Mouse (Mus musculus) urinary bladder, postnatal 14 days (tissue): ENCODE data around the gene Mtmr14.
A peak's percentile ranks its signal among the peaks of the same experiment; 100 is the strongest.

Source experiments
- DNase-seq: peaks from one replicate; pipeline ENCODE4 v3.0.0; 2021; ENCODE audit warnings: low spot score

Mtmr14 gene

GRCm38 (mm10) chr6:113281676-113282075 is 44.0 kb downstream of the Mtmr14 start:
- no peak for DNase-seq

GRCm38 (mm10) chr6:113282101-113282802 is 44.6 kb downstream of the Mtmr14 start, which contains the start of gene Cpne9:
Gene Cpne9, plus strand, starts transcription at chr6:113282307.
- no peak for DNase-seq

GRCm38 (mm10) chr6:113282969-113283368 is 45.3 kb downstream of the Mtmr14 start:
- DNase-seq, result no peak

GRCm38 (mm10) chr6:113283500-113283899 is 45.9 kb downstream of the Mtmr14 start:
- DNase-seq, result no peak

GRCm38 (mm10) chr6:113284931-113285330 is 47.3 kb downstream of the Mtmr14 start:
- DNase-seq, result no peak

GRCm38 (mm10) chr6:113286316-113286715 is 48.7 kb downstream of the Mtmr14 start:
- no peak for DNase-seq

- DNase-seq, result no peak
Measured at GRCm38 (mm10) chr6:113287236-113287635, 49.6 kb downstream of the Mtmr14 start.

GRCm38 (mm10) chr6:113289346-113289745 is 51.7 kb downstream of the Mtmr14 start:
- no peak for DNase-seq

GRCm38 (mm10) chr6:113290346-113290745 is 52.7 kb downstream of the Mtmr14 start:
- no peak for DNase-seq

GRCm38 (mm10) chr6:113292938-113293337 is 55.3 kb downstream of the Mtmr14 start:
- no peak for DNase-seq

- no peak for DNase-seq
Measured at GRCm38 (mm10) chr6:113296046-113296445, 58.4 kb downstream of the Mtmr14 start.

- DNase-seq, result no peak
Measured at GRCm38 (mm10) chr6:113296639-113297038, 59.0 kb downstream of the Mtmr14 start.

- no peak for DNase-seq
Measured at GRCm38 (mm10) chr6:113301350-113301749, 63.7 kb downstream of the Mtmr14 start.

GRCm38 (mm10) chr6:113302258-113302657 is 64.6 kb downstream of the Mtmr14 start:
- DNase-seq, result no peak

- DNase-seq, result peak; percentile 100
Measured at GRCm38 (mm10) chr6:113306322-113306985, 68.8 kb downstream of the Mtmr14 start.

- DNase-seq, result no peak
Measured at GRCm38 (mm10) chr6:113306986-113307349, 69.3 kb downstream of the Mtmr14 start, which contains the start of gene Brpf1. Gene Brpf1, plus strand, starts transcription at chr6:113307137.

- peak; percentile 47 for DNase-seq
Measured at GRCm38 (mm10) chr6:113307481-113308121, 70.0 kb downstream of the Mtmr14 start.

- DNase-seq, result no peak
Measured at GRCm38 (mm10) chr6:113308141-113308540, 70.5 kb downstream of the Mtmr14 start.

- DNase-seq, result no peak
Measured at GRCm38 (mm10) chr6:113315972-113316371, 78.3 kb downstream of the Mtmr14 start.

GRCm38 (mm10) chr6:113326533-113327315 is 89.1 kb downstream of the Mtmr14 start, which contains the start of gene Ogg1:
Gene Ogg1, plus strand, starts transcription at chr6:113326972.
- peak; percentile 98 for DNase-seq

- no peak for DNase-seq
Measured at GRCm38 (mm10) chr6:113329396-113329795, 91.8 kb downstream of the Mtmr14 start.

- no peak for DNase-seq
Measured at GRCm38 (mm10) chr6:113330547-113330946, 92.9 kb downstream of the Mtmr14 start.
